Mouse (Mus musculus): ENCODE data around the gene Nck1.

DNA sequence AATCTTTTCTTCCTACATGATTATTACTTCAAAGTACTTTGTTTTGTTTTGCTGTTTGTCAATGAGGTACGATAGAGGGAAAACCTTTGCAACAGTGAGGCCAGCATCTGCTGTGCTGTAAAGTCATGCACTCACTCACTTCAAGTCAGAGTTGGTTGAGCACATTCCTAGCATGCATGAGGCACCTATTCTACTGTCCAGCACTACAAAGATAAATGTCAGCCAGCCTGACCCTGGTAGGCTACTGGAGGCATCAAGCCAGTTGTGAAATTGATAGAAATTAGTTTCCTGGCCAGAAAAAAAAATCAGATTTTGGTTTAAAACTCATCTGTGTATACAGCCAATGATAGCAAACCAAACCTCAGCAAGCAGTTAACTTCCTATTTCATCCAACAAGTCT is 54.5 kb downstream of the Nck1 start:
- TF ChIP-seq MYOD1 (IDR thresholded peaks at IDR 0.05; ENCODE audit: control insufficient read depth in 1 of 3, insufficient read length in 2 of 3, low read depth in 2 of 3) (no peak), MYOG (IDR thresholded peaks at IDR 0.05; ENCODE audit: control insufficient read depth in 1 of 3, insufficient read depth in 1 of 3, insufficient read length in 2 of 3, low read depth in 2 of 3) (no peak)
